Mouse (Mus musculus) naive thymus-derived CD4-positive, alpha-beta T cell, adult 2 months (primary cell): Measurements from ENCODE around the gene Cox4i1.
A peak's percentile ranks its signal among the peaks of the same experiment; 100 is the strongest.

ENCODE experiments used
- DNase-seq: peaks from one replicate; pipeline ENCODE4 v3.0.0-alpha.2; 2011; ENCODE audit warnings: low read depth

Gene Cox4i1

GRCm38 (mm10) chr8:120667561-120668373 is at the start of gene Cox4i1, which contains the start of gene Gm27021:
Gene Cox4i1, plus strand, starts transcription at chr8:120668222.
Gene Gm27021, minus strand, starts transcription at chr8:120668079.
- DNase-seq: peak; percentile 94

DNA sequence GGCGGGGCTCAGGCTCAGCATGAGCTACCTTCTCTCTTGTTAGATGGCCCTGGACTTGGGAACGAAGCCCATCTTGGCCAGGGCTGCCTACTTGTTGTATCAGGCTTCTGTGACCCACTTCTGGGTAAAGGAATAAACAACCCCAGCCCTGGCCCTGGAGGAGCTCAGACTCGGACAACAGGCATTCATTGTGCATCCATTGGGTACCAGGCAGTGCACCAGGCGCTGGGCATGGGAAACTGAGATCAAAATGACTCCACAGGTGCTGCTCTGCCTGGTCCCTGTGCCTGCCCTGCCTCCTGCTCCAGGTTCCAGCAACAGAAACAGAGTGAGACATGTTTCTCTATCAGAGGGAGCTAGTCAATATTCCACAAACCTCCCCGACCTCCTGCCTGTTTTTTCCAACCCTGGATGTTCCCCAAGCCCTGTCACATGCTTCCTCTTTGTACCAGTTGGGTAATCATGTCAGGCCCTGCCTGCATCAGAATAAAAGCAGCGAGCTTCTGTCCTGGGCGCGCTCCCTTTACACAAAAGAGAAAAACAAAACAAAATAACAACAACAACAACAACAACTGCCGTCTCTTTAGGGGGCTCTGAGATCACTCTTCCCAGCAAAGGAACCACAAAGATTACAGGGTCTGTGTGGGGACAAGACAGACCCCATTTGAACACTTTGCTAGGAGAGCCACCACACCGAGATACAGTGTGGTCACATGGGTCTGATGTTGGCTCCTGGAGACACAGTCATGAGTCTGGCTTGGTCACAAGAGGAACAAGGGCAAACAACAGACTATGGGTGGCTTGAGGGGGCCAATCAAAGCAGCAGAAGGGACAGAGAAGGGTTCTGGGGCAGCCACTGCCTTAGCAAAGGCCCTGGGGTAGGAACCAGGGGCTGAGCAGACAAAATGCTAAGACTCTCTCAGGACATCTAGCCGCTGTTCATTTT is 48.5 kb upstream of the Cox4i1 start:
- no peak for DNase-seq

DNA sequence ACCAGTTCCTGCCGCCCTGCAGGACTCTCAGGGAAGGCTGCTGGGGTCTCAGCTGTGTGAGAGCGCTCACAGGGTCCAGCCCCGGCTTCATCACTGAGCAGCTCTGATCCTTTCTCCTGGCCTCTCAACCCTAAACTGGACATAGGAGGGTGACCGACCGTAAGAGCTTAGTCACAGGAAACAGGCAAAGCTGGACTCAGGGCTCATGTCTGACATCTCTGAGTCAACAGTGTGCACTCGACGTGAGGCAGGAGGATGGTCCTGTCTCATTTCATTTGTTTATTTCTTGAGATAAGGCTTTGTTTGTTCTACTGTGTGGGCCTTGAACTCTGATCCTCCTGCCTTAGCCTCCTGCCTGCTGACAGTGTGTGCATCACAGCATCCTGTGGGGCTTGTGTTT is 47.6 kb upstream of the Cox4i1 start:
- no peak for DNase-seq

GRCm38 (mm10) chr8:120622161-120622560 is 45.9 kb upstream of the Cox4i1 start:
- no peak for DNase-seq

GRCm38 (mm10) chr8:120623608-120624007 is 44.4 kb upstream of the Cox4i1 start:
- no peak for DNase-seq

DNA sequence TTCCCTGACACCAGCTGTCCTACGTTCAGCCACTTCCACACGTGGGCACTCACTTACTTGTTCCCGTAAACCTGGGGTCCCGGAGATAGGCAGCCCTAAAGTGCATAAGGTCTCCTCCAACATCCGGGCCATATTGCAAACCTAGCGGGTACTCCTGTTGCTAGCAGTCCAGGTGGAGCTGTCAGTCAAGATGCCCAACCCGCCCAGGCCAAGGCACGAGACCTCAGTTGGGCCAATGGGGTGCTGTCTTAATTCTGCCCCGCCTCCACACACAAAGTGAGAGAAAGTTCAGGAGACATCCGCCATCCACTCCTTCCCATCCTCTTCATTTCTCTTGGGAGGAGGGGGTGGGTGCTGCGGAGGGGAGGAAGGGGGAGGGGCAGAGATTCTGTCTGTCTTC is 41.6 kb upstream of the Cox4i1 start:
- no peak for DNase-seq

- DNase-seq: no peak
These were observed 40.7 kb upstream of the Cox4i1 start for GRCm38 (mm10) chr8:120627298-120627697.

DNA sequence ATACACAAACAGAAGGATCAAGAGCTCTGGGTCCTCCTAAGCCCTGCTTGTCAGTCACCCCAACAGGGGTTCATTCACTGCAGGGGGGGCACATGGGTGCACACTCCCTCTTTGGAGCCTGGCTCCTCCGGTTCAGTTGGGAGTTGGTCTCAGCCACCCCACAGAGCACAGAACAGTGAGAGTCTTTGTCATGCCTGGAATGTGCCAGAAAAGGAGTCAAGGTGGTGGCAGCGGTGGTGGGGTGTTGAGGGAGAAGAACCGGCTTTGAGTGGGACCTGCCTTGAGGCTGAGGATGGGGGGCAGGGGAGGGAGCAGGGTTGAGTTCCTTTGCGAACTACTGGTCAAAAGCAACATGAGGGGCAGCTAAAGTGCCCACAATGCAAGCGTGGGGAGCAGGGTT is 38.0 kb upstream of the Cox4i1 start:
- no peak for DNase-seq

- DNase-seq: no peak
These were observed 37.2 kb upstream of the Cox4i1 start for GRCm38 (mm10) chr8:120630848-120631247.

DNA sequence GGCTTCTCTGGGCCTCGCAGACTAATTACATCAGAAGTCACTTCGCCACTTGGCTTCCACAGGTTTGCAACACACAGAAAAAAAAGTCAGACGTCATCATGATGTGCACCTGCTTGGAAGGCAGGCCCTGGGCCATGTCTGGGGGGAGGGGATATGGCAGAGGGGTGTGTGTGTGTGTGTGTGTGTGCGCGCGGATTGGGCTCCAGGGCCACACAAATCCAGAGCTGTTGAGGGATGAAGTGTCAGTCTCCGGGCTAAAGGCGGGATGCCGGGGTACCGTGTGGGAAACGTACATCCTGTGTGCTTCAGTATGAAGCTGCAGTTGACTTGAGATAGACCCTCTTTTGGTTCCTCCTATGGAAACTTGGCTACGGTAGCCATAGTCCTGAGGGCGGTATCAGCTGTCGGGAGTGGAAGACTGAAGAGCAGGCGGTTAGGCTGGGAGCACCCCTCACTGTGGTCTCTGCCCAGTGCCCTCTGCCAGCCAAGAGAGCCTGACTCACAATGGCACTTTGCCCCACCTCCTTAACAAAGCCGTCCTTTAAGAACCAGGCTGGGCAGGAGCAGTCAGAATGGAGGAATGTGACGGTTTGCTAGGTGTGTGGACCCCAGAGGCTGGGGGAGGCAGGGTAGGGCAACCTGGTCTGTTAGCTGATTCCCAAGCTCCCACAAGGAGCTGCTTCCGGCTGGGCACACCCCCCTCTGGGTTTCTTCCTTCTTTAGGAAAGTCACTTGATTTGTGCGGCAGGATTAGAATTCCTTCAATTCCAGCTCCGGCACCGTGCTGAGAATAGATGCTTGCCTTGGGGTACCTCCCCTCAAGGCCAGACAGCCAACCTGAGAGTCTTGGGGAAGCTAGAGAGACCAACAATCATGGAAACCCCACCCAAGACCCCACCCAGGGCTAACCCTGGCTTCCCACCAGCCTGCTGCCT is 36.3 kb upstream of the Cox4i1 start:
- DNase-seq: no peak

DNA sequence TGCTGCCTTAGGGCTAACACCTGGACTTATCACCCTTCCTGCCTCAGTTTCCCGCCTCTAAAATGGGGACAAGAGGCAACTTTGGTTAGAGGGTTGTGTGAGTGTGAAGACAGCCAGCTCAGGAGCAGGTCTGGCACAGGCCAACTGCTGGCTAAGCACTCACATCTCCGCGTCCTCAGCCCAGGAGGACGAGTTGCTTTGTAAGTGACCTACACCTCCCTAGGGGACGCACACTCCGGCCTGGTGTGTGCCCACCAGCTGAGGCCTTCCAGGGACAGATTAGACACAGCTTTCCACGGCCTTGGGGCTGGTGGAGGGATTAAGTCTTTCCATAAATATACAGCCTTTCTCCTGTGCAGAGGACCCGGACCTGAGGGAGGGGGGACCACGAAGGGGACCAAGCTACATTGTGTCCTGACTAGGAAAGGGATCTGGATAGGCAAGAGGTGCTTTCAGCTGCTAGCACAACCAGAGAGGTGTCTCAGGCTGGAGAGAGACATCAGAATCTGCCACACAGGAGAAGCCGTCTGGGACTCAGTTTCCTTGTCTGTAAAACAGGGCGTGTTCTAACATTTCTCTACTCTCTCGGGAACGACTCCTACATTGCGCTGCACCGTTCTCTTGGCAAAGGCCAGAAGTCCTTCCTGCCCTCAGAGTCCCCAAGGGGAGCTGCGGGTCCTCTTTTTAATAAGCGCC is 34.9 kb upstream of the Cox4i1 start:
- no peak for DNase-seq

DNA sequence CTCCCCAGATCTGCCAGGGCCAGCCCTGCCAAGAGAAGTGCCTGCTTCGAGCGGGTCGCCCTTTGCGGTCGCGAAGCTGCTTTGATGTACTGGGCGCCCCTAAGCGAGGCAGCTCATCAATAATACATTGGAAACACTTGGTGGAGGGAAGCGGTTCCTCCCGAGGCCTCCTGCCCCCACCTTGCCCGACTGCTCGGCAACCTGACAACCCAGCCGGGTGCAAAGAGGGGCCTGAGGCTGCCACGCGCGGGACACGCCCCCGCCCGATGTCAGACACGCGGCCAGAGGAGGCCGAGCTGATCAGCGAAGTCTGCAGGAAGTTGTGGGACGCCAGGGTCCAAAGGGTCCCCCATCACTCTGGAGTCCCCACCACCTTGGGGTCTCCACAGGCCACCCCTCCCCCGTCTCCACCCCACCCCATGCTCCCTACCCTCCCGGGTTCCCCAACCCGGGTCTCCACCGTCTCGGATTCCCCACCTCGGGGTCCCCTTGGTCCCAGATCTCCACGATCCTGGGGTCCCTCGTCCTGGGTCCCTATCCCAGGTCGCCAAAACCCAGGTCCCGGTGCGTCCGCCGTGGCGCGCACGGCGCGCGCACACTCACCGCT is 34.3 kb upstream of the Cox4i1 start:
- peak; percentile 13 for DNase-seq

- peak; percentile 61 for DNase-seq
These were observed 33.6 kb upstream of the Cox4i1 start for GRCm38 (mm10) chr8:120634329-120634839.

- no peak for DNase-seq
These were observed 26.8 kb upstream of the Cox4i1 start for GRCm38 (mm10) chr8:120641245-120641644.

DNA sequence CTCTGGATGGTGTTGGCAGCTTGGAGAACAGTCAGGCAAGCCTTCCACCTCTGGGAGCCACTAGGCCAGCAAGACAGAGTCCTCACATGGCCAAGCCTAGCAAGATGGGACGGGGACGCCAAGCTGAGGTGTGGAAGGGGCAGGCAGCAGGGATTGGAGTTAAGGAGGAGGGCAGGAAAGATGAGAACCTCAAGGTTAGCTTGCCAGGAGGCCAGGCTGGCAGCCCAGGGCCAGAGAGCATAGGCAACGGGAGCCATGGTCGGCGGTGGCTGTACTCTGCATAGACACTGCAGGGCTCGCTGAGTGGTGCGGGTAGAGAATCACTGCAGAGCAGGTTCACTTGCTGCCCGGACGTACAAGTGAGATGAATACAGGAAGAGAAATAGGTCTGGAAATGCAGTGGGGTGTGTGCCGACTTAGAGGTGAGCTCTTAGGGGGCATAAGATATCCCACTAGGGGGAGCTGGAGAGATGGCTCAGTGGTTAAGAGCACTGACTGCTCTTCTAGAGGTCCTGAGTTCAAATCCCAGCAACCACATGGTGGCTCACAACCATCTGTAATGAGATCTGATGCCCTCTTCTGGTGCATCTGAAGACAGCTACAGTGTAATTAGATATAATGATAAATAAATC is 25.9 kb upstream of the Cox4i1 start:
- DNase-seq: no peak

DNA sequence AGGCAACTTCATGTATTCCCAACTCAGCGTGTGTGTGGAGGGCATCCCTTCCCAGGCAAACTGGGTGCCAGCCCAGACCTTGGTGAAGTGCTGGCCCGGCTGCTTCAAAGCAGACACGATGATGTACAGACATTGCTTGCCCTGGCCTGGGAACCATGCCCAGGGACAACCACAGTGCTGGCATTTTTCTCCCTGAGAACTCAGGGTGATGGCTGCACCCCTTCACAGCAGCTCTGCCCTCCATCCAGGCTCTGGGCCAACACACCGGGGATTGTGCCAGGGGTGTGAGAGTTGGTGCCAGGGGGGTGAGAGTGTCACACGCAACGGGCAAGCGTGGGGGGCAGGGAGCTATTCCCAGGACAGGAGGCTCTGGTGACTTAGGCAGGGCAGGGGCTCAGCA is 23.4 kb upstream of the Cox4i1 start:
- DNase-seq: no peak

DNA sequence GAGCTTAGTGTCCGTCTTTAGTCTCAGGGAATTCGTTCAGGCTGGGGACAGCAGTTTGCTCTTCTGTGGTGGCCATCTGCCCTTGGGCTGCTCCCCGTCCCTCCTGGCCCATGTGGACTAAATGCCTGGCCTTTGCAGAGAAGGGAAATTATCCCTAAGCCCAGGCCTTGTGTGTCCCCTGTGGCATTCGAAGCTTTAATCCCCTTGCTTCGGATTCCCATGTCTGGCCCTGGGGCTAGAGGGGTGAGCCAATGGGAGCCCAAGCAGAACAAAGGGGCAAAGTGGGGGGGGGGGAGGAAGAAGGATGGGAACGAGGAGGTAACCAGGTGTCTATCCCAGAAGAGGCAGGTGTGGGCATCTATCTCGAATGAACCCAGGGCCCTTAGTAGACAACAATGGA is 20.5 kb upstream of the Cox4i1 start, which contains the start of gene 1190005I06Rik:
TSS of gene 1190005I06Rik (minus strand) at position 101 of the 400 bp plus-strand sequence.
- DNase-seq: no peak

DNA sequence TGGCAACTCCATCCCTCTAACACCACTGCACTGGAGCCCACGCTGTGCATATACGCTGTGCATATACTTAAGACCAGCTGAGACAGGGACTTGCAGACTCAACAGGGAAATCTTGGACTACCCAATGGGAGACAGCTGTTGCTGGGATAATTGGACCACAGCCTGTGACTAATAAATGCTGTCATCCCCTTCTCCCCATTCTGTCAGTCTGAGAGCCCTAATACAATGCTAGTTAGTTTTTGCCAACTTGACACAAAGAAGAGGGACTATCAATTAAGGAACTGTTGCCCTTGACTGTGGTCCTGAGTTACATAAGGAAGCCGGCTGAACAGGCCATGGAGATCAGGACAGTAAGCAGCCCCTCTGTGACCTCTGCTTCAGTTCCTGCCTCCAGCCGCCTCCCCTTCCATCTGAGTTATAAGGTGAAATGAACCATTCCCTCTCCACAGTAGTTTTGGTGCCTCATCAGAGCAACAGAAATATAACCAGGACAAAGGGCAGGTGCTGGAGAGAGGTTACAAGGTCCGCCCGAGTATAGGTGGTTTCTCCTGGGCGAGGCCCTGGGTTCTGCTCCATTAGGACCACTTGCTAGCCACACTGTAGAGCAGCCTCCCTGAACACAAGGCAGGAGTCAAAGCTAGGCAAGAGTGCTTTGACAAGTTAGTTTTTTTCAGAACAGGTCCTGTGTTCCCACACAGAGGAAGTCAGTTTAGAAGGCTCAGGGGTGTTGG is 11.5 kb upstream of the Cox4i1 start:
- DNase-seq: no peak

GRCm38 (mm10) chr8:120657415-120657814 is 10.6 kb upstream of the Cox4i1 start:
- no peak for DNase-seq
